Mouse (Mus musculus) thymus, postnatal 25 days (tissue): ENCODE data around the gene Coa6.
A peak's percentile ranks its signal among the peaks of the same experiment; 100 is the strongest.

Source experiments
- DNase-seq: peaks from one replicate; pipeline ENCODE4 v3.0.0; 2022

Coa6 gene

GRCm38 (mm10) chr8:126473802-126474298, 51.5 kb downstream of the Coa6 start:
- no peak for DNase-seq

GRCm38 (mm10) chr8:126474299-126475187, 52.2 kb downstream of the Coa6 start, which contains the start of gene Tarbp1:
Gene Tarbp1 (minus strand): TSS chr8:126475065.
- peak; percentile 95 for DNase-seq
